Mouse (Mus musculus) left cerebral cortex, postnatal 14 days (tissue): ENCODE measurements around the gene Prss46. TPM values are rescaled to one million over a fixed set of nuclear protein-coding genes. Genes with fewer than 3 reads are reported as not detected.

Source experiments
- DNase-seq, 2 experiments: peaks; one replicate each; pipeline ENCODE4 v3.0.0; 2021 to 2022; ENCODE audit warnings: low spot score in 2 of 2, mixed read lengths in 1 of 2
- intact Hi-C: fragments of 180-260 bp; cut with DNase I; formaldehyde crosslinking; loops from one replicate; pipeline ENCODE4 v1.15.1; 2025
- total RNA-seq, 2 experiments: library from RNA; stranded (reverse); gene quantifications; 2 replicates each; pipeline ENCODE4 v1.2.3; 2021

Prss46 gene
- total RNA-seq, 2 experiments from 2014 or later: not detected

GRCm38 (mm10) chr9:110857781-110858472, 13.6 kb downstream of the Prss46 start, which contains the start of gene Prss50:
Gene Prss50, plus strand, starts transcription at chr9:110857967.
- intact Hi-C loops: no loop called here
- no peak for DNase-seq

- intact Hi-C loops: no loop called here
- no peak for DNase-seq
Measured at GRCm38 (mm10) chr9:110858523-110858922, 14.2 kb downstream of the Prss46 start.

- intact Hi-C loops: no loop called here
- no peak for DNase-seq
Measured at GRCm38 (mm10) chr9:110858967-110859596, 14.8 kb downstream of the Prss46 start.

GRCm38 (mm10) chr9:110871030-110871429, 26.7 kb downstream of the Prss46 start:
- DNase-seq: peak; percentile 65 to 78
- intact Hi-C loops: loop anchor here (2.0 to 10.0 kb wide), 3 partner anchors 90 to 236 kb away; no protein-coding TSS in a partner anchor

GRCm38 (mm10) chr9:110873681-110874659, 29.7 kb downstream of the Prss46 start:
- intact Hi-C loops: loop anchor here (5.0 to 10.0 kb wide), 2 partner anchors 157 to 239 kb away; no protein-coding TSS in a partner anchor
- DNase-seq: peak; percentile 74 to 91

GRCm38 (mm10) chr9:110874660-110875191, 30.4 kb downstream of the Prss46 start:
- no peak for DNase-seq
- intact Hi-C loops: loop anchor here (5.0 to 10.0 kb wide), 2 partner anchors 157 to 240 kb away; no protein-coding TSS in a partner anchor

- intact Hi-C loops: loop anchor here (10.0 kb wide), 1 partner anchor 240 kb away; no protein-coding TSS in a partner anchor
- no peak for DNase-seq
Measured at GRCm38 (mm10) chr9:110875288-110875695, 31.0 kb downstream of the Prss46 start.

- intact Hi-C loops: loop anchor here (10.0 kb wide), 1 partner anchor 243 kb away; no protein-coding TSS in a partner anchor
- no peak for DNase-seq
Measured at GRCm38 (mm10) chr9:110877353-110877752, 33.0 kb downstream of the Prss46 start.

GRCm38 (mm10) chr9:110877888-110878287, 33.6 kb downstream of the Prss46 start:
- intact Hi-C loops: loop anchor here (10.0 kb wide), 1 partner anchor 243 kb away; no protein-coding TSS in a partner anchor

GRCm38 (mm10) chr9:110879191-110879920, 35.0 kb downstream of the Prss46 start, which contains the start of gene Als2cl:
Gene Als2cl, plus strand, starts transcription at chr9:110879870.
- DNase-seq: peak in 1 of 2 experiments; percentile 19
- intact Hi-C loops: loop anchor here (10.0 kb wide), 1 partner anchor 245 kb away; no protein-coding TSS in a partner anchor

More at GRCm38 (mm10) chr9:110877888-110878287, 33.6 kb downstream of the Prss46 start:
- DNase-seq: peak; percentile 35 to 49

- DNase-seq: peak in 1 of 2 experiments; percentile 29
- intact Hi-C loops: loop anchor here (10.0 kb wide), 1 partner anchor 245 kb away; no protein-coding TSS in a partner anchor
Measured at GRCm38 (mm10) chr9:110879998-110880561, 35.8 kb downstream of the Prss46 start, which contains the start of gene Tmie. Gene Tmie, minus strand, starts transcription at chr9:110880113.

- intact Hi-C loops: no loop called here
- DNase-seq: no peak
Measured at GRCm38 (mm10) chr9:110880772-110881171, 36.5 kb downstream of the Prss46 start.

- intact Hi-C loops: no loop called here
- DNase-seq: no peak
Measured at GRCm38 (mm10) chr9:110881953-110882352, 37.6 kb downstream of the Prss46 start.

- intact Hi-C loops: no loop called here
Measured at GRCm38 (mm10) chr9:110887388-110888303, 43.3 kb downstream of the Prss46 start.

GRCm38 (mm10) chr9:110888935-110889334, 44.6 kb downstream of the Prss46 start:
- no peak for DNase-seq
- intact Hi-C loops: no loop called here

More at GRCm38 (mm10) chr9:110887388-110888303, 43.3 kb downstream of the Prss46 start:
- no peak for DNase-seq

- intact Hi-C loops: no loop called here
- no peak for DNase-seq
Measured at GRCm38 (mm10) chr9:110890026-110890783, 45.9 kb downstream of the Prss46 start.
